Mouse (Mus musculus) lung, postnatal 0 days (tissue): ENCODE measurements around the gene Rplp0.

Source experiments
- CTCF ChIP-seq: IDR thresholded peaks from 2 replicates; pipeline ENCODE4 v1.5.1; 2016; ENCODE audit warnings: antibody characterized with exemption, mild to moderate bottlenecking
- EP300 ChIP-seq: IDR thresholded peaks from 2 replicates; pipeline ENCODE4 v1.6.1; 2016; ENCODE audit warnings: antibody characterized with exemption, mild to moderate bottlenecking, control low read depth

DNA sequence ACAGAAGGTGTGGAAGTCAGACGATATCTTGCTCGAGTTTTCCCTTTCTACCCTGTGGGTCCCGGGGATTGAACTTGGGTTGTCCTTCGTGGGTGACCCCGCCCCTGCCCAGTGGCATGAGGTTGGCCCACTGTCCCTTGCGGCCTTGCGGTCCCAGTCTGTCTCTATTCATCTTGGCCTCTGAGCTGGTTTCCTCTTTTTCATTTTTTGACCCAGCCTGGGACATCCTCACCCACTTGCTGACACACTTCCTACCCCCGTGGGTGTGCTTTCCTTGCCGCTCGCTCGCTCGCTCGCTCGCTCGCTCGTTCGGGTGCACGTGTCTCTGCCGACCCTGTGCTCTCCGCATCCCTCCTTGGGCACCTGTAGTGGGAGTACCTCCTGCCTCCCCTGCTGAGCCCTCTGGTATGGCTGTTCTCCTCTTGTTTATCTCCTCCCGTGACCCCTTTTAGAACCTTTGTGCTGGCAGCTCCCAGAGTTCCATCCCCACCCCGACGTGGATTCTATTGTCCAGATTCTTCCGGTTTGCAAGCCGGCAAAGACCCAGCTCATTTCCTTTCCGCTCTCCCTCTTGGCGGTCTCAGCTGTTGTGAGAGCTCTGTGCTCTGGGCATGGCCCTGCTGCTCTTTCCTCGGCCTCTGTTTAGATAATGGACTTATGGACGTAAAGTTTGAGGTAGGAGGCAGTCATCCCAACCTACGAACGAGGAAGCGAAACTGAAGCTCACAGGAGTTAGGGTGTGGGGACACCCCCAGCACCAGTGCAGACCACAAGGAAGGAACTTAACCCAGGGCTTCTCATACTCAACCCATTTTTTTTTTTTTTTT, 43.0 kb upstream of the Rplp0 start:
- TF ChIP-seq CTCF: no peak
- peak; percentile 76 for TF ChIP-seq EP300
